Mouse (Mus musculus): ENCODE data around the gene Gpd2. TPM values are rescaled to one million over a fixed set of nuclear protein-coding genes. Genes with fewer than 3 reads are reported as not detected.

Gpd2 gene
- total RNA-seq (2021) = 100 to 1,000 TPM; 206 to 234 TPM
- long read RNA-seq, experiment 1, full-length matches to known transcripts = 2 of 107 reads
- long read RNA-seq, experiment 1, partial matches to known transcripts = 24 of 107 reads
- long read RNA-seq, experiment 1, other reads (novel, unspliced or antisense) = 81 of 107 reads
- long read RNA-seq, experiment 2, full-length matches to known transcripts = 7 of 181 reads
- long read RNA-seq, experiment 2, partial matches to known transcripts = 32 of 181 reads
- long read RNA-seq, experiment 2, other reads (novel, unspliced or antisense) = 142 of 181 reads

DNA sequence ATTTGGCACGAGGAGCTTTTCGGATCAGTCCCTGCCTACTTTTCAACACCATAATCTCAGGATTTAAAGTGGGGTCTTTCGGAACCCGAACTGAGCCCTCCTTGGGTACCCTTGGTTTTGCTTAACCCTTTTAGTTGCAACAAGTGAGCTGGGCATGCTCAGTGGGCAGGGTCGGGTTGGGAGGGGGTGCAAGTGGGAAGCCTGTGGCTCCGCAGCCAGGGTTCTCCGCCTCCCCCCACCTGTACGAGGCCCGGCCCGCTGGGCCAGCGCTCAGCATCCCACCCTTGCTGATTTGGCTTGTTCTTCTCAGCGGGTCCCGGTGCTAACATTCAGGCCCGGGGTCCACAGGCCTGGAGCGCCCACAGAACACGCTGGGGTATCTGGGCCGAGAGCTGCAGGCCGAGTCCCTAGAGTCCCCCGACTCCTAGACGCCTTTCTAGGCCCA is at the start of gene Gpd2:
Gene Gpd2 (plus strand): TSS at position 161 of the 445 bp plus-strand sequence.
- intact Hi-C loops (cut with DNase I) = loop anchor here (10.0 kb wide), 1 partner anchor 113 kb away; the partner anchor contains the start of gene Nr4a2
- DNase-seq = no peak

DNA sequence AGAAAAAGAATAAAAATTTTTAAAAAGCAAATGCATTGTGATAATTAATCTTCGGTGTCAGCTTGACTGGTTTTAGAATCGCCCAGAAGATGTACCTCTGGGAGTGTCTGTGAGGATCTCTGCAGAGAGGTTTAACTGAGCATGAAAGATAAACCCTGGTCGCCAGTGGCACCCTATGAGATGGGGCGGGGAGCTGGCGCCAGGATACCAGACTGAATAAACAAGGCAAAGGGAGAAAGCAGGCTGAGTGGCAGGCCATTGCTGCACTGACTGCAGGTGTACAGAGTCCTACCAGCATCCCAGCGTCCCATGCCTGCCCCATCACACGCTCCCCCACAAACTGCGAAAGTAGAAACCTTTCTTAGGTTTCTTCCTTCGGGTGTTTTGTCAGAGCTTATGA is 49.2 kb upstream of the Gpd2 start:
- intact Hi-C loops (cut with DNase I) = no loop called here
- DNase-seq = no peak

GRCm38 (mm10) chr2:57190884-57191283 is 46.6 kb upstream of the Gpd2 start:
- intact Hi-C loops (cut with DNase I) = no loop called here
- no peak for DNase-seq

GRCm38 (mm10) chr2:57199046-57199445 is 38.4 kb upstream of the Gpd2 start:
- intact Hi-C loops (cut with DNase I) = no loop called here
- no peak for DNase-seq

DNA sequence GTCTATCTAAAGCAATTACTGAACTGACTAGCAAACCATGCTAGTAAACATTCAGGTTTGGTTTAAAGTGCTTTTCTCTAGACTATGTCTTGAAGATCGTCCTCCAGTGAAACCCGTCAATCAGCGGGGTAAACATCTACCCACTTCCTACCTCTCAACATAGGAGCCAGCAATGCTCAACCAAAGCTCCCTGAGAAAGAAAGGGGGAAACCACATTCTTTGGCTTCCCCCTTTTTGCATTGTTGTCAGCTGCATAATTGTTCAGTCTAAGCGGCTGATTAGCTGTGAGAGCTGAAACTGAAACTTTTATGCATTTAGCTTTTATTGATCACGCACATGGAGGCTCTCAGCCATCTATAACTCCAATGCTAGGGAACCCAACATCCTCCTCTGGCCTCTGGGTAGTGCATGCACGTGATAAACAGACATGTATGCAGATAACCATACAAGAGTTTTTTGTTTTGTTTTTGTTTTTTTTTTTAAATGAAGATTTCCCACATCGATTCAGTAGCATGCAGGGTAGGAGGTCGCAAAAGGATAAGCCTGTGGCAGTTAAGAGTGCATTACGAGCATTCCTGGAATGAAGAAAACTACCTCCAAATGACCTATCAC is 28.9 kb upstream of the Gpd2 start:
- DNase-seq = no peak
- intact Hi-C loops (cut with DNase I) = no loop called here

- intact Hi-C loops (cut with DNase I) = no loop called here
- no peak for DNase-seq
Measured at GRCm38 (mm10) chr2:57211049-57212001, 26.1 kb upstream of the Gpd2 start.

DNA sequence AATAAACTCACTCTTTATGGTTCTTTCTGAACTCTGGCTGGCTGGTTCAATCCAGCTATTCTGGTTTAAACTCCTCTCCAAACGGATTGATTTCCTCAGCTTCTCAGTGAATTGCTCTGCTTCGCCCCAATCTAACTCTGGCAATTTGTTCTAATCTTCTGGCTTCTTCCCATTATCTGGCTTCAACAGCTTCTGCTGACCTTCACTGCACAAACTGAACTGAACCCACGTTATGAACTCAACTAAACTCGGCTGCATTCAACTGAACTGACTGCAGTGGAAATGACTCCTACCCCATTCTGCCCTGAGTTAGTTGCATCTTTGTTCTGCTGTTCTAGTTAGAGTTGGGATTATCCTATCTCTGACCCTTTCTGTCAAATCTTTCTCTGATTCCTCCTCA is 24.1 kb upstream of the Gpd2 start:
- no peak for DNase-seq
- intact Hi-C loops (cut with DNase I) = no loop called here

DNA sequence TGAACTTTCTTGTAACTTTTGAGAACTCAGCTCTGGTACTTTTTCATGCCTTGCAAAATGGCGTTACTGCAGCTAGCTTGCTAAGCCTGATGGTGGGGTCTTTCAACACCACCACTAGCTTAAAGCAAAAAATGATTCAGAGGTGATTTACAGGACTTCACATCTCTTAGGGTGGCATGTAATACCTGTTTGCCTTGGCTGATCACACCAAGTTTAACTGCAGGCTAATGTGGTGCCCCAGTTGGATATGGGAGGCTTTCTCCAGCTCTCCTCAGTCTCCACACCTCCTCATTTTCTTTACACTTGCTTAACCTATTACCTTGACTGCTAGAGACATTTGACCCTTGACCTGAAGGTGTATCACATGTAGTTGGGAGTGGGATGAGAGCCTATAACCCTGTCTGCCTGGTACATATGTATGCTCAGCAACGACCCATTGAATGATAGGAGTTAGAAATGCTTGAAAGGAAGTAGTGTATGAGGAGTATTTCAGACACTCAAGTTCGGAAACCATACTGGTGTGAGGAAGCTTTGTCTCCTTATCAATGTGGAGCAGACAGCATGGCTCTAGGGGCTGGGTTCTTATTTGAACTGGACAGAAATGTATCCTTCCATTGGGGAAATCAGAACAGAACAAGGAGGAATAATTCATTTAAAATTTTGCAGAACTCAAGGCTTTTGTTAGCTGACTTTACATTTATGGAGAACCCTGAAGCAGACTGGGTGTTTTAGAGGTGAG is 14.0 kb upstream of the Gpd2 start:
- DNase-seq = no peak
- intact Hi-C loops (cut with DNase I) = no loop called here

- intact Hi-C loops (cut with DNase I) = no loop called here
- DNase-seq = no peak
Measured at GRCm38 (mm10) chr2:57225236-57225635, 12.2 kb upstream of the Gpd2 start.

DNA sequence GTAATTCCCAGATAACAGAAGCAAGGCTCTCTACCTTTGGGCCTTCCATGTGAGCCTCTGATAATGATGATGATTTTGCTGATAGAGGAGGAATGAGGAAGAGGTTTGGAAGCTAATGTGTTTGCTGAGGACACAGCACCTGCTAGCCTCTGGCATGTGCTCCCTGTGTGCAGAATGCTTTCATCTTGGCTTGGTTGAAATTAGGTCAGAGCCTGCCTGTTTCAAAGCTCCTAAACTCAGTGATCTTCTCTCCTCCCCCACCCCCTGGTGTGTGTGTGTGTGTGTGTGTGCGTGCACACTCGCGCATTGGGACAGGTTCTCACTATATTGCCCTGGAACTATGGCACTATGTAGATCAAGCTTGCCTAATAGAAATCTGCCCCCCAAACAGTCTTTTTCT is 10.0 kb upstream of the Gpd2 start:
- no peak for DNase-seq
- intact Hi-C loops (cut with DNase I) = no loop called here

GRCm38 (mm10) chr2:57229647-57230240 is 7.7 kb upstream of the Gpd2 start:
- intact Hi-C loops (cut with DNase I) = loop anchor here (10.0 kb wide), 1 partner anchor 105 kb away; the partner anchor contains the start of gene Nr4a2
- DNase-seq = no peak

GRCm38 (mm10) chr2:57231432-57231831 is 6.0 kb upstream of the Gpd2 start:
- intact Hi-C loops (cut with DNase I) = loop anchor here (10.0 kb wide), 1 partner anchor 107 kb away; the partner anchor contains the start of gene Nr4a2
- DNase-seq = no peak

GRCm38 (mm10) chr2:57232328-57232727 is 5.1 kb upstream of the Gpd2 start:
- intact Hi-C loops (cut with DNase I) = loop anchor here (10.0 kb wide), 1 partner anchor 108 kb away; the partner anchor contains the start of gene Nr4a2
- no peak for DNase-seq

DNA sequence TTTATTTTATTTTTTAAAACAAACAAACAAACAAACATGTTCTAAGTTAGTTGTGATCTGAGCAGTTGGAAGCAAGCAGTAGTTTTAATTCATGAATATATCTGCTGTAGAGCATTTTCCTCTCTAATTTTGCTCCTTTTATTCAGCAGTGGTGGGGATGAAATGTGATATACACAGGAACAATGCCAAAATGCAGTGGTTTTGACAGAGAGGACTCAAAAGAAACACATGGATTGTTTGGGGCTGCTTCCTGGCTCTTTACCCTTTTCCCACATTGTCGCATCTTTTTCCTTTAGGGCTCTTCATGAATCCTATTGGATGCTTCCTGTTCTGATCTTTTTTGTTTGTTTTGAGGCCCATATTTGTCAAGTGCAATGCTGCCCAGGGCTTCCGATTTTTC is 1.2 kb upstream of the Gpd2 start:
- intact Hi-C loops (cut with DNase I) = loop anchor here (10.0 kb wide), 1 partner anchor 111 kb away; the partner anchor contains the start of gene Nr4a2
- DNase-seq = no peak

- DNase-seq = no peak
- intact Hi-C loops (cut with DNase I) = loop anchor here (10.0 kb wide), 1 partner anchor 112 kb away; the partner anchor contains the start of gene Nr4a2
Measured at GRCm38 (mm10) chr2:57237026-57237425, 409 bp upstream of the Gpd2 start.

- DNase-seq = peak; percentile 86 to 88
- intact Hi-C loops (cut with DNase I) = loop anchor here (10.0 kb wide), 1 partner anchor 113 kb away; the partner anchor contains the start of gene Nr4a2
Measured at GRCm38 (mm10) chr2:57237920-57238613, 632 bp downstream of the Gpd2 start.

GRCm38 (mm10) chr2:57238614-57239165 is 1.3 kb downstream of the Gpd2 start:
- DNase-seq = no peak
- intact Hi-C loops (cut with DNase I) = loop anchor here (10.0 kb wide), 1 partner anchor 114 kb away; the partner anchor contains the start of gene Nr4a2

GRCm38 (mm10) chr2:57239356-57239755 is 1.9 kb downstream of the Gpd2 start:
- no peak for DNase-seq
- intact Hi-C loops (cut with DNase I) = loop anchor here (10.0 kb wide), 1 partner anchor 115 kb away; the partner anchor contains the start of gene Nr4a2
